Mouse (Mus musculus): ENCODE measurements at regions not wholly inside any gene's neighbourhood (a gene's known extent, or its start where the extent isn't known, plus 50 kb on each side); places are given as distances from the start of the nearest gene placed in this dataset.

DNA sequence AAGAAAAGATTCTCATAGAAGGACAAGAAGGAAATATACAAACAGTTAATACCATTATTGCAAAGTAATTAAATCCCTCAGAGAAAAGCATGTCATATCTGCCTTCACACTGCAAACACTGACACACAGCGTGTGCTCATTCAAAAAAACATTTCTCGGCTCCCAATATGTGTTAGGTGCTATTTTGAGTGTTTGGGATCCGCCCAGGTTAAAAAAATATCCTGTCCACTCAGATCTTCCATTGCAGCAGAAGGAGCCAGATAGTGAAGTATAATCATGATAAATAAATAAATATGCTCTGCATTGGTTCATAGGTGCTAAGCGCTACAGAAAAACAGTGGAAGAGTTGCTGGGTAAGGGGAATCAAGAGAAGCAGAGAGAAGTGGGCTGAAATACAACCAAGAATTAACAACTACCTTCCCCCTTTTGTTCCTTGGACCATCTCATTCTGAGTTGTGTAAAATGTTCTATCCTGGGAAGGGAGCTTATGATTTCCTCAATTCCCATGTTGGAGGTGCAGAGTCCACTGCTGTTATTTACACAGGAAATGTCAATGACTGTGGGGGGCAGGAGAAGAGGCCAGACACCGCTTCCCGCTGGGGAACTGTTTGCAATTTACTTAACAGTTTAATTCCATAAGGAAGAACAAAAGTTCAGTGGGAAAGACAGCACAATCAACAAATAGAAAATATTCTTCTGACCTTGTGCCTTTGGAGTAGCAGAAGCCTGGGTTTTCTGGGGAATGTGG, 139.9 kb downstream of the Tle1 start:
- no peak overlapping the region for H3K4me3 ChIP-seq (ENCODE audit: low read depth, low read length)
- no peak overlapping the region for H3K4me2 ChIP-seq (ENCODE audit: low read depth, low read length)
- 85% methylated on average over 6 of the region's 6 CpGs for WGBS
- no peaks in the 10 kb centered on the region for H3K36me3 ChIP-seq (ENCODE audit: control insufficient read depth, insufficient read depth, low read length)
- H3K9me3 ChIP-seq (ENCODE audit: control insufficient read depth, low read length), result no peaks in the 10 kb centered on the region
- no peak overlapping the region for H3K9ac ChIP-seq (replicated peaks; ENCODE audit: low read depth, low read length)
- no peaks in the 10 kb centered on the region for H3K4me1 ChIP-seq (ENCODE audit: control insufficient read depth, insufficient read depth, low read length)
- no peak overlapping the region for H3K27ac ChIP-seq (ENCODE audit: low read depth, low read length)
- no peaks in the 10 kb centered on the region for H3K27me3 ChIP-seq (ENCODE audit: control insufficient read depth, insufficient read depth, low read length)
- ATAC-seq (ENCODE audit: low read depth), result no peak

DNA sequence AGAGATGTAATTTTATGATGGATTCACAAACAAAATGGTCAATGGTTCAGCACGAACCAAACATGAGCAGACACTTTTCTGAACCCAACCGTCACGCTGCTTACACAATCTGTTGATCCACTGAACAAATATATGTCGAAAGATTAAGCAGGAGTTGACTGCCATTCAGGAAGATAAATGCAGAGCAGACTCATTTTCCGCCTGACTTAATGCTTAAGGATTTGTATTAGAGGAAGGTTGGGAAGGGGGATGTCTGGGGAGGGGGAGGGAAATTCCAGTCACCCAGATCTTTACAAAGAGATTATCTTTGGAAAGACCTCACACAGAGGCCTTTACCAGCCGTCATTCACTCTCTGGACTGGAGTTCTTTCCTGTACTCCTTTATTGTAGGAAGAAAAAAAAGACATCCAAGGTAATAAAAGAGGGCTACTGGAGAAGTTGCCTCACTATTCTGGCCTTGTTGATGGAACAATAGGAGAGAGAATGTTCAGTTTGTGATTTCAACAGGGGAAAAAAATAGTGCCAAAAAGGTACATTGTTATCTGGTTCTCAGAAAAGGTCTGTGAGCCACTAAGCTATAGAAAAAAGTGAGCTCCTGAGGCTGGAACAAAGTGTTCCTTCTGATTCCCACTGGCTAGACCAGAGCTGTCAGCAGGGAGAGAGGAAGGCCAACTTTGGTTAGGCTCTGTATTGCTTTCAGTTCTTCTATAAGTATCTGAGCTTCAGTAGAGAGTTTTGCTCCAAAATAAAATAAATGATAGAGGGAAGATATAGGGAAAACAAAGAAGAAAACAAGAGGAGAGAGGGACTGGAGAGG, 150.9 kb downstream of the Tle1 start:
- H3K9ac ChIP-seq (replicated peaks; ENCODE audit: low read depth, low read length), result no peak overlapping the region
- no peaks in the 10 kb centered on the region for H3K9me3 ChIP-seq (ENCODE audit: control insufficient read depth, low read length)
- WGBS, result 7% methylated on average over 6 of the region's 6 CpGs
- H3K36me3 ChIP-seq (ENCODE audit: control insufficient read depth, insufficient read depth, low read length), result no peaks in the 10 kb centered on the region
- H3K27ac ChIP-seq (ENCODE audit: low read depth, low read length), result no peak overlapping the region
- H3K27me3 ChIP-seq (ENCODE audit: control insufficient read depth, insufficient read depth, low read length), result no peaks in the 10 kb centered on the region
- H3K4me2 ChIP-seq (ENCODE audit: low read depth, low read length), result no peak overlapping the region
- no peak for ATAC-seq (ENCODE audit: low read depth)
- no peaks in the 10 kb centered on the region for H3K4me1 ChIP-seq (ENCODE audit: control insufficient read depth, insufficient read depth, low read length)
- H3K4me3 ChIP-seq (ENCODE audit: low read depth, low read length), result no peak overlapping the region

DNA sequence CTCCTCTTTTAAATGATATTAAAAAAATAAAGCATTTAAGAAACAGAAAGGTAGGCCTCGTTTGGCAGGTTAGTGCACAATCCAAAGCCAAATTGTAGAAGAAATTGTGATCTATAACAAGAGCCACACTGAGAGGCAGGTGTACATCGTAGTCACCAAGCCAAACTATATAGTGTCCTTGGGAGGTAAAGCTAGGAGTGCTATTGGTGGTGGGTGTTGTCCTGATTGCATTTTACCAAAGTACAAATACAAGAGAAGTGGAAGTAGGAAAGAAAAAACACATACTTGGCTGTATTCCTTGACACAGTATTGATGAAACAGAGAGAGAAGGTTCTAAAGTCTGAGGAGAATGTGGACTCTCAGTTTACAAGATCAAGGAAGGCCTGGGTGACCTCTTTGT, 178.6 kb downstream of the Tle1 start:
- H3K9ac ChIP-seq (replicated peaks; ENCODE audit: low read depth, low read length), result no peak overlapping the region
- no peaks in the 10 kb centered on the region for H3K4me1 ChIP-seq (ENCODE audit: control insufficient read depth, insufficient read depth, low read length)
- no peaks in the 10 kb centered on the region for H3K9me3 ChIP-seq (ENCODE audit: control insufficient read depth, low read length)
- H3K27ac ChIP-seq (ENCODE audit: low read depth, low read length), result no peak overlapping the region
- no peaks in the 10 kb centered on the region for H3K27me3 ChIP-seq (ENCODE audit: control insufficient read depth, insufficient read depth, low read length)
- ATAC-seq (ENCODE audit: low read depth), result no peak
- WGBS, result 91% methylated on average over 2 of the region's 2 CpGs
- H3K4me3 ChIP-seq (ENCODE audit: low read depth, low read length), result no peak overlapping the region
- H3K36me3 ChIP-seq (ENCODE audit: control insufficient read depth, insufficient read depth, low read length), result no peaks in the 10 kb centered on the region
- H3K4me2 ChIP-seq (ENCODE audit: low read depth, low read length), result no peak overlapping the region

DNA sequence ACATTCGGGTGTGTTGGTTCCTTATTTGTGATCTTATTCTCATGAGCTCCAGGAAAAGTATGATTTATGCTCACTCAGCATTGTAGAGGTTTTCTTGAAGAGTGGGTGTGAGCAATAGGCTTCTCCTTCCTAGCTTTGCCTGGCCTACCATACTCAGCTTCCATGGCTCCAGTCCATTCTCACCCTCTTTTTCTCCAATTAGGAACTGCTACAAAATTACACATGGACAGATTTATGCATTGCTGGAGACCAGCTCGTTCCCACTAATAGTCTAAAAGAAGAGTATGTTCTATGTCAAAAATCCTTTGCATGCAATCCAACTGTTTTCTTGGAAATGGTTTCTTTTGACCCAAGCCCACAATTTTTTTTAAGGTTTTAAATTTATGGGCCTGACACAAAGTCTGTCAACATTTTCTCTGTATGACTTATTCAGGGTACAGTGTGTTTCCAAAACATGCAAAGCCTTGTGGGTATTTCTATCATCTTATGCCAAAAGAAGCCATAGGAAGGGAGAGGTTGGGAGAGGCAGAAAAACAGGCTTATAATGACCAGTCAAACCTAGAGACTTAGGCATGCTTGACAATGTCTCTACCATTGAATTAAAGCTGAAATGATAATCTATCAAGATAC, 186.4 kb downstream of the Tle1 start:
- WGBS, result 79% methylated on average over 2 of the region's 2 CpGs
- Histone ChIP-seq H3K9ac (replicated peaks; ENCODE audit: low read depth, low read length) (no peak overlapping the region), H3K4me2 (ENCODE audit: low read depth, low read length) (no peak overlapping the region), H3K27me3 (ENCODE audit: control insufficient read depth, insufficient read depth, low read length) (no peaks in the 10 kb centered on the region), H3K36me3 (ENCODE audit: control insufficient read depth, insufficient read depth, low read length) (no peaks in the 10 kb centered on the region), H3K4me1 (ENCODE audit: control insufficient read depth, insufficient read depth, low read length) (no peaks in the 10 kb centered on the region), H3K4me3 (ENCODE audit: low read depth, low read length) (no peak overlapping the region), H3K27ac (ENCODE audit: low read depth, low read length) (no peak overlapping the region), H3K9me3 (ENCODE audit: control insufficient read depth, low read length) (no peaks in the 10 kb centered on the region)
- no peak for ATAC-seq (ENCODE audit: low read depth)

DNA sequence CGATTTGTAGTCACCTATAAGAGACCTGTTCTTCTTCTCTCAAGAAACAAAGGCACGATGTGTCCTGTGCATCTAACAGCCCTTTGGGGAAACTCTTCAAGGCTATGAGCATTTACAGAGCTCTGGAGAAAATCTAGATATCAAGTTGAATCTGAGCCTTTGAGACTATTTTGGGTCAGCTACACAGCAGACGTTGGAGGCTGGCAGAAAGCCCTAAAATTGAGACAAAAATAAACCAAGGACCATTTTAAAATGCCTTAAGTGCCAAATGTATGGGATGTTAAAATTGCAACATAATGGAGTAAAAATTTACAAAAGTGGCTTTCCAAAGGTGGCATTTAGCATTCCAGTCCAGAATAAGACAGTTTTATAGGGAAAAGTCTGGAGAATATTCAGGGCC, 187.1 kb downstream of the Tle1 start:
- Histone ChIP-seq H3K27ac (ENCODE audit: low read depth, low read length) (no peak overlapping the region), H3K9ac (replicated peaks; ENCODE audit: low read depth, low read length) (no peak overlapping the region), H3K36me3 (ENCODE audit: control insufficient read depth, insufficient read depth, low read length) (no peaks in the 10 kb centered on the region), H3K4me2 (ENCODE audit: low read depth, low read length) (no peak overlapping the region), H3K4me3 (ENCODE audit: low read depth, low read length) (no peak overlapping the region), H3K4me1 (ENCODE audit: control insufficient read depth, insufficient read depth, low read length) (no peaks in the 10 kb centered on the region), H3K9me3 (ENCODE audit: control insufficient read depth, low read length) (no peaks in the 10 kb centered on the region), H3K27me3 (ENCODE audit: control insufficient read depth, insufficient read depth, low read length) (no peaks in the 10 kb centered on the region)
- ATAC-seq (ENCODE audit: low read depth), result no peak
- 86% methylated on average over 3 of the region's 3 CpGs for WGBS

DNA sequence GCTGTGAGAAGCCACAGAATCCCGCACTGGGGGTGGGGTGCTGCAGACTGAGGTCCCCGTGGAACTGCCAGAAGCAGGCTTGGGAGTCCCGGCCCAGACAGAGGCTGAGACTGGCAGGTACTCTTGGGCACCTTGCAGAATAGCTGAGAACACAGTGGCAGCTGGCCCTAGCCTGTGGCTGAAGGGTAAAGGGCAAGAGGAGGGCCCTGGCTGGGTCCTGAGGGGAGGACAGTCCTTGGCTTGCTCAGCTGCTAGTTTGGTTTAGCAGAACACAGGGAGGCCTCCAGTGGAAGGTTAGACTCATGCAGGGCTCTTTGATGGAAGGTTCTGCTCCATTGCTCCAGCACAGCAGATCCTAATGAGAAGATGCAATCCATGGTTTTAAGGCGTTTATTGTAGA, 190.4 kb downstream of the Tle1 start:
- no peak overlapping the region for H3K4me2 ChIP-seq (ENCODE audit: low read depth, low read length)
- no peaks in the 10 kb centered on the region for H3K9me3 ChIP-seq (ENCODE audit: control insufficient read depth, low read length)
- no peaks in the 10 kb centered on the region for H3K27me3 ChIP-seq (ENCODE audit: control insufficient read depth, insufficient read depth, low read length)
- ATAC-seq (ENCODE audit: low read depth), result no peak
- H3K36me3 ChIP-seq (ENCODE audit: control insufficient read depth, insufficient read depth, low read length), result no peaks in the 10 kb centered on the region
- H3K4me1 ChIP-seq (ENCODE audit: control insufficient read depth, insufficient read depth, low read length), result no peaks in the 10 kb centered on the region
- WGBS, result 85% methylated on average over 4 of the region's 4 CpGs
- no peak overlapping the region for H3K9ac ChIP-seq (replicated peaks; ENCODE audit: low read depth, low read length)
- H3K4me3 ChIP-seq (ENCODE audit: low read depth, low read length), result no peak overlapping the region
- H3K27ac ChIP-seq (ENCODE audit: low read depth, low read length), result no peak overlapping the region

DNA sequence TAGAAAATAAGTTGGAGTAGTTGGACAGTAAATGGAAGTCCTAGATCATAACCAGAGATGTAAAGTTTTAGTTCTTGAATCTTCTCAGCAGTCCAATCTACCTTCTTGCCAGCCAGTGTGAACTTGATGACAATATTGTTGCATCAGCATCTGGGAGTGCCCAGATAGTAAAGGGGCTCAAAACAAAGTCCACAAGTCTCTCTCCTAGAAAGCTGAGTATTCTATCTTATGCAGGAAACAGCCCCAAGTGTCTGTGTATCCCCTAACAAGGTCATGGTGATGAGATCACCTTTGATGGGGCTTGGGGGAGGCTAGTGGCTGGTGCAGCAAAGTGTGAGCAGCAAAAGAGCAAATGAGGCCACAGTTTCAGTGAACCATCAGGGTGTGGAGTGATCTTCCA, 194.8 kb downstream of the Tle1 start:
- no peak for ATAC-seq (ENCODE audit: low read depth)
- no peaks in the 10 kb centered on the region for H3K27me3 ChIP-seq (ENCODE audit: control insufficient read depth, insufficient read depth, low read length)
- H3K36me3 ChIP-seq (ENCODE audit: control insufficient read depth, insufficient read depth, low read length), result no peaks in the 10 kb centered on the region
- H3K4me2 ChIP-seq (ENCODE audit: low read depth, low read length), result no peak overlapping the region
- H3K4me1 ChIP-seq (ENCODE audit: control insufficient read depth, insufficient read depth, low read length), result no peaks in the 10 kb centered on the region
- no peaks in the 10 kb centered on the region for H3K9me3 ChIP-seq (ENCODE audit: control insufficient read depth, low read length)
- no peak overlapping the region for H3K4me3 ChIP-seq (ENCODE audit: low read depth, low read length)
- no peak overlapping the region for H3K9ac ChIP-seq (replicated peaks; ENCODE audit: low read depth, low read length)
- no peak overlapping the region for H3K27ac ChIP-seq (ENCODE audit: low read depth, low read length)

DNA sequence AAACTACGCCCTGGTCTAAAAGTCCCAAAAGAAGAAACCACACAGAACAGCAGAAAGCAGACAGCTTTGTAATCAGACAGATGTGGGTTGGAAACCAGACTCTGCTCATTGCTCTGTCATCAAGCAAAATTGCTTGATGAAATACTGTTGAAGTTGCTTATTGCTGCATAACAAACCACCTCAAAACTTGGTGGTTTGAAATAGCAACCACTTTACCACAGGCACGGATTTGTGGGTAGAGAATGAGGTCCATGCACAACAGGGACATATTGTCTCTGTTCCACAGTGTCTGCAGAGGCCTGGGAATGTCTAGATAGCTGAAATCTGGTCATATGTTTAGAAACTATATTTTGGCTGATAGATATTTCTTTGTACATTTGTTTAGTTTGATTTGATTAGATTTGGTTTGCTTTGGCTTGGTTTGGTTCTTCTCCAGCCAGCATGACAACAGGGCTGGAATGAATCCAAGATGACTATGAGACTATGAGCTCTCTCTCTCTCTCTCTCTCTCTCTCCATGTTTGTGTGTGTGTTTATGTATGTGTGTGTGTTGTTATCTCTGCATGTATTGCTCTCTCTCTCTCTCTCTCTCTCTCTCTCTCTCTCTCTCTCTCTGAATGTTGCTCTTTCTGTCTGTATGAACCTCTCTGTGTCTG, 199.4 kb downstream of the Tle1 start:
- H3K36me3 ChIP-seq (ENCODE audit: control insufficient read depth, insufficient read depth, low read length), result no peaks in the 10 kb centered on the region
- no peak for ATAC-seq (ENCODE audit: low read depth)
- no peak overlapping the region for H3K4me3 ChIP-seq (ENCODE audit: low read depth, low read length)
- H3K4me2 ChIP-seq (ENCODE audit: low read depth, low read length), result no peak overlapping the region
- no peaks in the 10 kb centered on the region for H3K9me3 ChIP-seq (ENCODE audit: control insufficient read depth, low read length)
- H3K4me1 ChIP-seq (ENCODE audit: control insufficient read depth, insufficient read depth, low read length), result no peaks in the 10 kb centered on the region
- no peak overlapping the region for H3K9ac ChIP-seq (replicated peaks; ENCODE audit: low read depth, low read length)
- no peak overlapping the region for H3K27ac ChIP-seq (ENCODE audit: low read depth, low read length)
- H3K27me3 ChIP-seq (ENCODE audit: control insufficient read depth, insufficient read depth, low read length), result no peaks in the 10 kb centered on the region
- WGBS, result 90% methylated on average over 2 of the region's 2 CpGs

DNA sequence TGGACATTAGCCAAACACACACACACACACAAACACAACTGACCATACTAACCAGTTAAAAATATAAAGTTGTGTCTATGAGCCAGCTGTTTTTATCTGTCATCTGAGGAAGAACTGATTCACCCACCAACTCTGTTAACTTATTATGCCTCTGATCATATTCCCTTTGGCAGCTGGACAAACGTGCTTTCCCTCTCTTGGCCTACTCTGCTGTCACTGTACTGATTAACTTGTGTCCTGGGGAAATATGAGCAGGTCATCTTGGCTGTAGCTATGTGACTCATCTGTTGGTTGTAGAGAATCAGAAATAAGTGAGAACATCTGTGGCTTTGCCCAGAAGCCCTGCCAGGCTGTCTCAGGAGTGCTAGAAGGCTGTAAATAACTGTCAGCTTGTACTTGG, 210.9 kb upstream of the Gm11232 start:
- H3K27ac ChIP-seq (ENCODE audit: low read depth, low read length), result no peak overlapping the region
- WGBS, result 57% methylated on average over 1 of the region's 1 CpGs
- H3K4me2 ChIP-seq (ENCODE audit: low read depth, low read length), result no peak overlapping the region
- no peaks in the 10 kb centered on the region for H3K36me3 ChIP-seq (ENCODE audit: control insufficient read depth, insufficient read depth, low read length)
- no peak for ATAC-seq (ENCODE audit: low read depth)
- no peaks in the 10 kb centered on the region for H3K27me3 ChIP-seq (ENCODE audit: control insufficient read depth, insufficient read depth, low read length)
- no peaks in the 10 kb centered on the region for H3K9me3 ChIP-seq (ENCODE audit: control insufficient read depth, low read length)
- H3K4me1 ChIP-seq (ENCODE audit: control insufficient read depth, insufficient read depth, low read length), result no peaks in the 10 kb centered on the region
- no peak overlapping the region for H3K9ac ChIP-seq (replicated peaks; ENCODE audit: low read depth, low read length)
- no peak overlapping the region for H3K4me3 ChIP-seq (ENCODE audit: low read depth, low read length)

Measured in neural tube, embryonic 14.5 days (tissue).